Mouse (Mus musculus) lung, embryonic 15.5 days (tissue): Measurements from ENCODE around the gene Ap1g1. TPM values are rescaled to one million over a fixed set of nuclear protein-coding genes. Genes with fewer than 3 reads are reported as not detected.

Experiments used
- ATAC-seq: fragments of 200-750 bp; cut with Nextera tagmentation; 2 replicates; pipeline ENCODE4 v1.8.0; 2017; ENCODE audit warnings: moderate number of reproducible peaks, borderline replicate concordance; ENCODE audit not compliant: low FRiP score, low TSS enrichment; ENCODE audit errors: extremely low read depth
- H3K27ac ChIP-seq: fragments of 300-500 bp; sonication (generic); 2 replicates; pipeline ENCODE4 v1.5.1; 2015; ENCODE audit warnings: moderate library complexity, mild to moderate bottlenecking, inconsistent platforms
- H3K27me3 ChIP-seq: fragments of 300-500 bp; sonication (generic); 2 replicates; pipeline ENCODE4 v1.6.1; 2015; ENCODE audit warnings: inconsistent platforms
- H3K36me3 ChIP-seq: fragments of 300-500 bp; sonication (generic); 2 replicates; pipeline ENCODE4 v1.6.1; 2015; ENCODE audit warnings: inconsistent platforms
- H3K4me1 ChIP-seq: fragments of 300-500 bp; sonication (generic); 2 replicates; pipeline ENCODE4 v1.6.1; 2015; ENCODE audit warnings: inconsistent platforms
- H3K4me2 ChIP-seq: fragments of 300-500 bp; sonication (generic); 2 replicates; pipeline ENCODE4 v1.6.1; 2015; ENCODE audit warnings: inconsistent platforms, mild to moderate bottlenecking, moderate library complexity
- H3K4me3 ChIP-seq: fragments of 300-500 bp; sonication (generic); 2 replicates; pipeline ENCODE4 v1.5.1; 2015; ENCODE audit warnings: mild to moderate bottlenecking, inconsistent platforms
- H3K9ac ChIP-seq: fragments of 300-500 bp; sonication (generic); 2 replicates; pipeline ENCODE4 v1.6.1; 2015; ENCODE audit warnings: inconsistent platforms
- H3K9me3 ChIP-seq: fragments of 300-500 bp; sonication (generic); 2 replicates; pipeline ENCODE4 v1.6.1; 2016; ENCODE audit warnings: inconsistent platforms
- WGBS: fragments of 180-500 bp; shearing (Covaris S2); methylation state at CpG from one replicate; pipeline ENCODE4 v1.1.7; 2015; 5-methylcytosine and 5-hydroxymethylcytosine counted together
- polyA plus RNA-seq: library from polyadenylated mRNA; unstranded; fragments of >200 nt; fragmentation: Nextera tagmentation; extraction: Ambion mirVana; gene quantifications from 2 replicates; pipeline ENCODE4 v1.2.1, GENCODE M21; 2015

The Ap1g1 gene
- polyA plus RNA-seq, 1 experiment from 2014 or later: 44.2 TPM

DNA sequence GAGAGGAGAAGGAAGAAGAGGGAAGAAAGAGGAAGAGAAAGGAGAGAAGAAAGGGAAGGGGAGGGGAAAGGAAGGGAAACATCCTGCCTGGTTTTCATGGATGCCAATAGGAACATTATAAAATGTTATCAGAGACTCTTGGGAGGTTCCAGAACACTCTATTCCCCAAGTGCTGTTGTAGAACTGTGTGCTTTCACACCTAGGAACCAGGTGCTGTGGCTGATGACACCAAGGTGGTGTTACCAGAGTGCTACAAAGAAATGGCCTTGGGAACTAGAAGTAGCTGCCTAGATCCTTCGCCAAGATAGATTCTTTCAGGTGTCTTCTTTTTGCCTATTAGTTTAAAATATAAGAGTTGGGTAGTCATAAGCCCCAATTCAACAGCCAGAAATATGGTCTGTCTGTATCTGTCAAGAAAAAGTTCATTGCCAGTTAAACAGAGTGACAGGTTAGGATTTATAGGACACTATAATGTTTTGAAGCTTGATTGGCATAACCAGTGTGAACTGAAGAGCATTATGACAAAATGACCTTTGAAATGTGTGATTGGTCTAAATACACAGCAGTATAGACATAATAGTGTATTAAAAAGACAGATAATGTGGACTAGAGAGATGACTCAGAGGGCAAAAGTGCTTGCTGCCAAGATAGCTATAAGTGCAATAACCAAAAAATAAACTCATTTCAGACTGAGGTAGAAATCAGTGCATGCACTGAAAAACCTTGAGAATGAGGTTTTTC lies 126.7 kb downstream of the Ap1g1 start:
- Histone ChIP-seq H3K27me3 (no peaks in the 10 kb centered on the region), H3K4me1 (no peaks in the 10 kb centered on the region), H3K4me3 (no peak overlapping the region), H3K9me3 (no peaks in the 10 kb centered on the region), H3K36me3 (peaks cover 25% of the 10 kb centered on the region), H3K9ac (no peak overlapping the region), H3K4me2 (no peak overlapping the region), H3K27ac (no peak overlapping the region)
- WGBS: 95% methylated on average over 1 of the region's 1 CpGs
- no peak for ATAC-seq

DNA sequence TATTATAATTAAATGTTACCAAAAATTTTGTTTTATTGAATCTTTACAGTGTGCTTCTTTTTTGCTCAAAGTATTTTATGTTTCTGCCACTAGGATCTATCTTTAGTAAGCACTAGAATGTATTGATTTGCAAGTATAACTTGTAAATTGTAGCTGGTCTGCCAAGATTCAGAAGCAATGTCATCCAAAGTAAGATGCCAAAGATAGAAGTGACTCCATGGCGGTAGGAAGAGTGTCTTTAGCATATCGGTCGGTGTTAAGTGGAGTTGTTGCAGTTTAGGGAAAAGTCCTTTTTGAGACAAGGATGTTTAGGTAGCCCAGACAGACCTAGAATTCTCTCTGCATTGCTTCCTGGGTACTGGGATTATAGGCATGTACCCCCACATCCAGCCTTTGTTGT lies 128.6 kb downstream of the Ap1g1 start:
- no peak for ATAC-seq
- H3K9me3 ChIP-seq: no peaks in the 10 kb centered on the region

DNA sequence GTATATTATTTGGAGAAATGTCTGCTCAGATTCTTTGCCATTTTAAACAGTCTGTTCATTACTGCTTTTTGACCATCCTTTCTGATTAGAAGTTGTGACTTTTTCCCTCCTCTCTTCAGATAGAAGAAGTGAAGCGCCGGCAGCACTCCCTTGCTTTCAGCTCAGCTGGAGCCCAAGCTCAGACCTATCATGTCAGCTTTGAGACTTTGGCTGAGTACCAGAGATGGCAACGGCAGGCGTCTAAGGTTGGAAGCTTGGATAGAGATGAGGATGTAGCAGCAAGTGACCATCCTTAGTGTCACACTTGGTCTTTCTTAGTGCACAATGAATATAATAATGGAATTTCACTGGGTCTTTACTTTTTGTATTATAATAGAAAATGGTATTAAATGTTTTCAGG lies 129.0 kb downstream of the Ap1g1 start:
- no peaks in the 10 kb centered on the region for H3K4me1 ChIP-seq
- no peak overlapping the region for H3K4me3 ChIP-seq
- no peaks in the 10 kb centered on the region for H3K9me3 ChIP-seq
- no peak overlapping the region for H3K27ac ChIP-seq
- no peak overlapping the region for H3K4me2 ChIP-seq
- ATAC-seq: no peak
- WGBS: 91% methylated on average over 4 of the region's 4 CpGs
- no peak overlapping the region for H3K9ac ChIP-seq
- no peaks in the 10 kb centered on the region for H3K27me3 ChIP-seq
- peaks cover 34% of the 10 kb centered on the region for H3K36me3 ChIP-seq

More for the DNA sequence above, 128.6 kb downstream of the Ap1g1 start:
- 90% methylated on average over 3 of the region's 3 CpGs for WGBS
- Histone ChIP-seq H3K9ac (no peak overlapping the region), H3K27me3 (no peaks in the 10 kb centered on the region), H3K4me3 (no peak overlapping the region), H3K27ac (no peak overlapping the region), H3K4me2 (no peak overlapping the region), H3K4me1 (no peaks in the 10 kb centered on the region), H3K36me3 (peaks cover 30% of the 10 kb centered on the region)

Other genes starting within 250 kb of the Ap1g1 start
- gene Dhx38, start 212.7 kb upstream of the Ap1g1 start, polyA plus RNA-seq: 24.8 and 25.3 TPM in 2 replicates
- gene Txnl4b, start 212.7 kb upstream of the Ap1g1 start, polyA plus RNA-seq: 25.6 and 26.1 TPM in 2 replicates
- gene Hp, start 199.4 kb upstream of the Ap1g1 start, polyA plus RNA-seq: 29.7 and 29.9 TPM in 2 replicates
- 46.7 TPM in 2 replicates for gene Dhodh, start 169.9 kb upstream of the Ap1g1 start, polyA plus RNA-seq
- 0.02 and 0.08 TPM in 2 replicates for gene Pkd1l3, start 164.0 kb upstream of the Ap1g1 start, polyA plus RNA-seq
- gene Ist1, start 85.3 kb upstream of the Ap1g1 start, polyA plus RNA-seq: 136 and 140 TPM in 2 replicates
- 24.8 and 26.0 TPM in 2 replicates for gene Zfp821, start 73.0 kb upstream of the Ap1g1 start, polyA plus RNA-seq
- 7.0 and 7.9 TPM in 2 replicates for gene Atxn1l, start 40.8 kb upstream of the Ap1g1 start, polyA plus RNA-seq
- gene Phlpp2, start 90.0 kb downstream of the Ap1g1 start, polyA plus RNA-seq: 2.3 TPM in 2 replicates
- gene Marveld3, start 183.6 kb downstream of the Ap1g1 start, polyA plus RNA-seq: 9.5 and 10.5 TPM in 2 replicates
- 0.09 TPM in 1 of 2 replicates, not detected in the other for gene Tat, start 211.9 kb downstream of the Ap1g1 start, polyA plus RNA-seq